Mouse (Mus musculus) heart, postnatal 0 days (tissue): Measurements from ENCODE around the gene Arnt.

Source experiments
- CTCF ChIP-seq: IDR thresholded peaks from 2 replicates; pipeline ENCODE4 v1.5.1; 2016; ENCODE audit warnings: antibody characterized with exemption, control low read depth, low read depth
- EP300 ChIP-seq: IDR thresholded peaks from 2 replicates; pipeline ENCODE4 v1.6.1; 2016; ENCODE audit warnings: antibody characterized with exemption, low read depth

DNA sequence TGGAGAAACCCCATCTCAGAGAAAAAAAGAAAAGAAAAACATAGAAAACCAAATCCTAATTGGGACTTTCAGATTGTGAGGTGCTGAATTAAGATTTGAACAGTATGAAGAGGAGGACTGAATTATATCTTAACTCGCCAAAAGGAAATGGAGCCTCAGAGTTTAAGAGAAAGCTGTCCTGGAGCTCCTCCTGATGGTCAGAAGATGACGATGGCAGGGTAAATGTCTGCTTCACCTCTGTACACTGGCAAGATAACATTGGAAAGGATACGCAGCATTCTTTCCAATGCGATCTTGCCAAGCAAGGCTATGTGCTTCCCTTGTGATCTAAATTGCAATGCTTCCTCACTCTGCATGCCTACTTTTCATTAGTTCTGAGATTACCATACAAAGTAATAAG lies 39.8 kb upstream of the Arnt start:
- TF ChIP-seq EP300 (no peak), CTCF (peak; percentile 40)
